Mouse (Mus musculus): Measurements from ENCODE around the gene Fam20a.

Fam20a gene

DNA sequence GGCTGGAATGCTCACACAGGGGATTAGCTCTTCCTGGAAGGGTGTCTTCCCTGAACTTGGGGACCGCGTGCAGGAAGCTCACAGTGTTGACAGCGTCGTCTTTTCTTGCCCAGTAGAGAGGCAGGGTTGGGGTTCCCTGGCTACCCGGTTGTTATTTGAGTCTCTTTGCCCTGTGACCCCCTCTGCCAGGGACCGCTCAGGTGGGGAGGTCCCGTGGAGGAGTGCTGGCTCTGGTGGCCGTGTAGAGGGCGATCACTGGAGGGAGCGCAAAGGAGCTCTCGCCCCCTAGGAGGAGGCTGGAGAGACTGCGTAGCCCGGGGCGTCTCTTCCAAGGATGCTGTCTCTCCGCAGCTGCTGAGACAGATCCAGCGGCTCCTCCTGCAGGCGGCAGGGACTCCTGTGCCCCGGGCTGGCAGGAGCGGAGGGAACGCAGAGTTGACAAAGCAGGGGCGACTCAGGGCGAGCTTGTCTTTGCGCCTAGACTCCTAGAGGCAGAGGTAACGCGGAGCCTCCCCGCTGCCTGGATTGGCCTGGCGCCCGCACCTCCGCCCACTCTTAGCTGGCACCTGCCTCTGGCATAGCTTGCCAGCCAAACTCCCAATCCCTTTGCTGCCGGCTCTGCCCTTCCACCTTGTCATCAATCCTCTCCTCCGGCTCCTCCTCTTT is at the start of gene Fam20a:
Gene Fam20a (minus strand): TSS at position 499 of the 666 bp plus-strand sequence.
- in situ Hi-C loops (cut with MboI): no loop called here

DNA sequence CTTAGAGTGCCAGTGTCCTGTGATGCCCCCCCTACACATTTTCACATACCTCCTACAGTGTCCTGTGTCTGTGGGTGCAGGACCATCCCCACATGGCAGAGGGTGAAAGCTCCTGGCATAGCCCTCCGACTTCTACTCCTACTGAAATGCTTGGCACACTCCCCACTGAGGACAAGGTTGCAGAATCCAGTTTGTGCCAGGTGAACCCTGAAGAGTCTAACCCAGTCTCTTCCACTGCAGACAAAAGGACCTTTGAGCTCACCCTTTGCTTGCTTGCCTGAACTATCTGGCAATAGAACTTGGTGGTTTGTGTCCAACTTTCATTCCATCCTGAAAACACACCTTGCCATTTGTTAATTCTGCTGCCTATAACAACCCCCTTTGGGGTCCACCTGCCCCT is 49.3 kb upstream of the Fam20a start:
- in situ Hi-C loops (cut with MboI): no loop called here

DNA sequence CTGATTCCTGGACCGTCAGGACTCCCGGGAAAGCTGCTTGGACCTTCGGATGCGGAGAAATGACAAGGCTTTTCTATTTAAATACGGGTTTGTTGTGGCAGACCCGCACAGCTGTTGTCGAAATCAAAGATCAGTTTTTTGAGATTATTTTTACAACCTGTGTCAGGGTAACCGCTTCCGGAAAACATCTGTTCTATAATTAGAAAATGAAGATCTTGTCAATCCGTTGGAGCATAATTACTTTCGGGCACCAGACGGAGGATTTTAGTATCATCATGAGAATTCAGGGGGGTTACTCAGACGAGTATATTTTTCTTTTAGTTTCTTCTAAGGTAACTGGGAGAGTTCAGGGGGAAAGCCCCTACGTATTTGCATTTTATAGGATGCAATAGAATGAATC is 48.1 kb upstream of the Fam20a start:
- in situ Hi-C loops (cut with MboI): no loop called here

DNA sequence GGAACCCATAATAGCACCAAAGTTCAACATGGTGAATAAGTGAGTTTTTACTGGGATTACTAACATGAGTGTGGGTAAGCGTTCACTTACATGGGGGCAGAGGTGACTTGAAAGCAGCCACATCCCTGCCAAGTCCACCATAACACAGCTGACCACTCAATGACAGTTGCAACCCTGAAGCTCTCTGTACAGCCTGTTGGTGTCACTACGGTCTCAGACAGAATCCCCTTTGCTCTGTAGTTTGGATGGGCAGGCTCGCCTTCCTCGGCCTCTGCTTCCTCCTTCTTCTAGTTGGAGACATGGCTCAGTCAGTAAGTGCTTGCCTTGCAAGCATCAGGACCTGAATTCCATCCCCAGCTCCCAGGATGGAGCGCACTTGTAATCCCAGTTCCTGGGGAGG is 47.0 kb upstream of the Fam20a start:
- in situ Hi-C loops (cut with MboI): no loop called here

DNA sequence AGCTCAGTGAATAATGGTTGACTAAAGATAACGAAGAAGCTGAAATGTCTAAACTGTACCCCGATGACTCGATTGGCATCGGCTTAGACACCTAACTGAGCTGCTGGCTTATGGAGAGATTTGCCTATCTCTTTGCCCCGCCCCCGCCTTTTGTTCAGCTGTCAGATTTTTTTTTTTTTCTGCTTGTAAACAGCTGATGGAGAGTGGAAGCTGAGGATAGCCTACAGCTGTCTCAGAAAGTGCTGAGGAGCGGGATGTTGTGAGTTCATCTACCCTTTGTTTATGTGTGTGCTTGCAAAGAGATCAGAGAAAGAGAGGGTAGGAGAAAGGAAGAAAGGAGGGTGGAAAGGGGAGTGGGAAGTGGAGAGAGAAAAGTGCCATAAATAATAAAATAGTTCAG is 38.0 kb upstream of the Fam20a start:
- in situ Hi-C loops (cut with MboI): no loop called here

DNA sequence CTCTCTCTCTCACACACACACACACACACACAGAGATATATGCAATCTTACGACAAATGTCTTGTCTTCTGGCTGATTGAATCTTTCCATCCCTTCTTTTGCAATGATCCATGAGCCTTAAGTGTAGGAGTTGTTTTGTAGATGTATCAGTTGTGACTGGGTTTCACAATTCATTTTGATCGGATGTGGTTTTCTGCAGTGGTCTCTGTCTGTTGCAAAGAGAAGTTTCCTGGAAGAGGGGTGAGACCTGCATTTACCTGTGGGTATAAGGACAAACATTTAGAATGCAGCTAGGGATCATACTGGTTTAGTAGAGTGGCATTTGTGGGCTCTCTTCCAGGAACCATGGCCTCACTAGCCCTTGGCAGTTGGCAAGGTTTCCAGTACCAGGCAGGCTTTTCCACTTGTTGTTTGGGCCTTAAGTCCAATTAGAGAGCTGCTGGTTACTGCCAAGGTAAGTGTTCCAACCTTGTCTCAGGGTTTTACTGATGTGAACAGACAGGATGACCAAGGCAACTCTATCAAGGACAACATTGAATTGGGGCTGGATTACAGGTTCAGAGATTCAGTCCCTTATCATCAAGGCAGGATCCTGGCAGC is 36.6 kb upstream of the Fam20a start:
- in situ Hi-C loops (cut with MboI): no loop called here

DNA sequence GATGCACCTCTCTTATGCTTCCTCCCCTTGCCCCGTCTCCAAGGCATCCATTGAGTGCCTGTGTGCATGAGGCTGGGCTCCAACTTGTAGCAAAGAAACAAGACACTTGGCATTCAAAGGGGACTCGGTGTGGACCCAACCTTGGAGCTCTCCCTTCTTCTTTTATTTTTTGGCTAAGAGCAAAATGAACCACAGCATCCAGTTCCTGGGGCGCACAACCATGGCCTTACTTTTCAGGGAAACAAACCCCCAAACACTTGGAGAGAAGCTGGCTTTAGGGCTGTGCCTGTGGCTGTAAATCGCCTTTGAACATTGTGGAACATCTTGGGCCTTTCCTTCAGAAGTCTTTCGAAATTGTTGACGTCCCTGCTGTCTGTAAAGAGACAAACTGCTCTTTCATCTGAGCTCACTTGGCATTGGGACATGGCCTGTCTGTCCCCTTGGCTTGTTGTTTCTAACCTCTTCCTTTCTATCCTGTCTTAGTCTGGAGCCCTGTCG is 32.1 kb upstream of the Fam20a start:
- in situ Hi-C loops (cut with MboI): no loop called here

DNA sequence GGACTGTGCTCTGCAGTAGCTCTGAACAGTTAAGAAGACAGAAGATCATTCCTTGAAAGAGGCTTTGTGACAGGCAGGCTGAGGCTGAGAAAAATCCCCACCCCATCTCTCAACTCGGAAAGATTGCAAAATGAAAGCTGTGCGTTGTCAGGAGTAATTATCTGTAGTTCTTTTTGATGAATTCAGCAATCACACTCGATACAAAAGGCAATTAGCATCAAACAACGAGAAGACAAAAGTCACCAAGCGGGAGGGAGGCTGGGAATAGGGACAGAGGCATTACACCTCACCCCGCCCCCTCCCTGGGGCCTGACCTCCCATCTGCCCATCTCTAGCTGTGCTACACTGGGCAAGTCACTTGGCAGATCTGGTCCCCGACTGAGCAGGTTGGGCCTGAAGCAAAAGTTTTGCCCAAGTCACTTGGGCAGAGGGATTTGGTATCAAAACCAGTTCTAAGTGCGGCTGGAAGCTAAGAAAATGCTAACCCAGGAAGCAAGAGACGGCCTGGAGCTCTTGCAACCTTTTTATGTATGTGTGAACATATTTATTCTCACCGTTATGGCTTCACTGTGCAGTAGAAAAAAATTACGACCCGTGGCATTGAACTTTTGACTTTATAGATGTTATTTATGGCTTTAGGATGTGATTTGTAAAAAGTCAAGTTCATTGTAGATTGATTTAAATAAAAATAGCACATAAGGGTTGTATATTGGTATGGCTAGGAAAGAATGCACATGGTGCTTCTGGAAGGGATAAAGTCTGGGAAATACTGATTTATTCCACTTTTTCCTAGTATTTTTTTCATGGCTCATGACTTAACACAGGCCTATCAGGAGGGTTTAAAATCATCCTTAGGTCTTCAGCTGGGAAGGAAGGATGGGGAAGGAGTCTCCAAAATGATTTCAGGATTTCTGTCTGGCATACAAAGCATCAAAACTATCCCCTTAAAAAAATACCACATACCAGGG is 29.8 kb upstream of the Fam20a start:
- in situ Hi-C loops (cut with MboI): no loop called here

DNA sequence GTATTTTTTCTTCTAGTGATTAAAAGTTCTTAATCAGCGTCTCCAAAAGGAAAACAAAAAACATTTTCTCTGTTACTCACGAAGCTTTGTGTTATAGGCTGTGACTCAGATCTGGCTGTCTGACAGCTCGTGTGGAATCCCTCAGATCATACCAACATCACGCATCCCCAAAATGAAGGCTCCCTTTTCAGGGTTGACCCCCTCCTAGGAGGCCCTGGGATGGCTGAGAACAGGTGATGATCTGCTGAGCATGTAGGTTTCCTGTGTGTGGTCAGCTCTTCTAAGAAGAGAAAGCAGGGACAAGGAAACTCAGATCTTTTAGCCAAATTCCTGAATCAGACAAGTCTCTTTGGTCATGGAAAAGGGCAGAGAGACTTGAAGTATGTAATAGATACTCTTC is 23.1 kb upstream of the Fam20a start:
- in situ Hi-C loops (cut with MboI): no loop called here

DNA sequence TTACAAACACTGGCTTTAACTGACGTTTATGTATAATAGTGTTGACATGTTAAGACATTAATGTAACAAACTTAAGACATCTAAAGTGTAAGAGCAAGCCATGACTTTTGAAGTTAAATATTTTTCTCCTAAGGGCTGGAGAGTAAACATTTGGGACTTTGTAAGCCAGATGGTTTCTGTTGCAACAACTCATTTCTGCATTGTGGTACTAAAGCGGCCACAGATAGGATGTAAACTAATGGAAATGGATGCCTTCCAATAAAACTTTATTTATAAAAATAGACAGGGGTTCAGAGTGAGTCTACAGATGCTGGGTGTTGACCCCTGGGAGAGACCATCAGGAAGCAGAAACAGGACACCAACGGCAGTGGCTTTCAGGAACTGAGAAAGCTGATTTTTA is 15.9 kb upstream of the Fam20a start:
- in situ Hi-C loops (cut with MboI): no loop called here

DNA sequence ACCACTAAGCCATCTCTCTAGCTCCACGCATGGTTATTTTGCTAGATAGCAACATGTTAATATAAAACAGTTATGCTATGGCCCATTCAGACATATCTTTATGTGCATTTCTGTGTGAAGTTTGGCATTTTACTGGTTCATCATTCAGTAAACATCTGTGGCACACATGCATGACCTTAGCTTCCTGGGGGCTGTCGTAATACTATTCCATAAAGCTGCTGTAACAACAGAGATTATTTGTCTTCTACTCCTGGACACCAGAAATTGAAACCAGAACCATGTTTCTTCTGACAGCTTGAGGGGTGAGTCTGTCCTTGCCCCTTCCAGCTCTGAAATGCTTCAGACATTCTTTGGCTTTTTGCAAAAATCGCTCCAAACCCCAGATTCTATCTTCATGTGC is 14.3 kb upstream of the Fam20a start:
- in situ Hi-C loops (cut with MboI): no loop called here

DNA sequence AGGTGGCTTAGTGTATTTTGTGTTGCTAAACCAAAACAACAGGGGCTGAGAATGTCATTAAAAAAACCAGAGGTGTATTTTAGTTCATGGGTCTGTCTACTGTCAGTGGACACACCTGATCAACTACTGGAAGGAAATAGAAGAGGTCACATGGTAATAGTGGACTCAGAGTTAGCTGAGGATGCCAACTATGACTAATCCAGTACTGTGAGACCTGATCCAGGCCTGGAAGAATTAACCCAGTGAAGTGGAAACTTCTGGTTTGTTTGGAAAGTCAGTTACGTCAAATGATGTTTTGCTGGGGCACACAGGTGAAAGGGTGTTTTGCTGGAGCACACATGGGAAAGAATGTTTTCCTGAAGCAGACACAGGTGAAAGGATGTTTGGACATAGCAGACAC is 12.3 kb upstream of the Fam20a start:
- in situ Hi-C loops (cut with MboI): no loop called here

DNA sequence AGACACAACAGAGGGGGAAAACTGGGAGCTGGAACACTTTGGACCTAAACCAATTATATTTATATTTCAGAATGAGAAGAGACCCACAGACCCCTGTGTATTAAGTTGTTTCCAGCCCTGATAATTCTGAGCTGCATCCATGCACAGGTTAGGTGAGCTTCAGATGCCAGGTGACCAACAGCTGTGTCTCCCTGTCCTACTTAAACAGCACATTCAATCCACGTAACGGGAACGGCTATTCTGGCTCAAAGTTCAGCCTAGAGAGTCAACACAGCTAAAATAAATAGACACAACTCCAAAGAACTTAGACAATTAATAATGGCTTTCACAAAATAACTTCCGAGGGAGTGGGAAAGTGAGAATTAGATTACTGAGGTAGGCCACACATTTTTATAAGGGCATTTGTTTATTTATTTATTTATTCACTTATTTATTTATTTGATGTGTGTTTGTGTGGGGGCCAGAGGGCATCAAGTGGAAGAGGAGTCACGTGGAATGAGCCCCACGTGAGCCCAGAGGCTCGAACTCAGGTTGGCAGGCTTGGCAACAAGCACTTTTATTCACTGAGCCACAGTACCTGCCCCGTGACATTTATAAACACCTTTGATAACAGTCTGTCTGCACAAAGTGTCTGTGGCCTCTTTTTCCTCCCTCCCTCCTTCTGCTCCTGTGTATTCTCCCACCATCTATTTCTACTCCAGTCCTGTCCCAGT is 10.8 kb upstream of the Fam20a start:
- in situ Hi-C loops (cut with MboI): no loop called here

DNA sequence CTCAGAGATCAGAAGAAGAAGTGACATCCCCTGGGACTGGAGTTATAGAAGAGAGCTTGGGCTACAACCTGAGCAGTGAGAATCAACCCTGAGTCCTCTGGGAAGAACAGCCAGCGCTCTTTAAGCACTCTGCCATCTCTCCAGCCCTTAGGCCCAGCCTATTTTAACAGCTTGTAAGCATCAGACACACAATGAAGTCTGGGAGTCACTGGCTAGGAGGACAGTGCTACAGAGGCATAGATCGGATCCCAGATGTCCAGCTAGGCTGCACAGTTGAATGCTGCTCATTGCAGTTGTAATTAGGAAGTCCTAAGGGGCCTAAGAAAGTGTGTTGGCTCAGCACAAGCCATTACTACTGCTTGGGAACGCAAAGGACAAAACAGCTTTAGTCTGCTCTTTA is 6.3 kb upstream of the Fam20a start:
- in situ Hi-C loops (cut with MboI): no loop called here

DNA sequence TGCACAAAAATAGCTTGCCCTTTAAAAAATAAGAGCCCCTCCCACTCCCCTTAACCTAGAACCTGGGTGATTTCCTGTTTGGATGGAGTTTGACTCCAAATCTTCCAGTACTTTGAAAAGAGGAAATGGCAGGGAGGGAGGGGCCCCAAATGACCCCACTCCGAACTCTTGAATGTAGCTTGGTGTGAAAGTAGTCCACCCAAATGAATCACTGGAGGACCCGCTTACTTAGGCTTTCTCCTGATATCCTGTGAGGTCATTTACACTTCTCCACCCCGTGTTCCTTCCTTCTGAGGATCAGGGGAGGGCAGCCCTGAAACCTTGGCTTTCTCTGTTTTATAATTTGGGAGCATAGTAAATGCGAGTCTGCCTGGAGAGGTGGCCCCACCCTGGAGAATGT is 632 bp upstream of the Fam20a start:
- in situ Hi-C loops (cut with MboI): no loop called here

DNA sequence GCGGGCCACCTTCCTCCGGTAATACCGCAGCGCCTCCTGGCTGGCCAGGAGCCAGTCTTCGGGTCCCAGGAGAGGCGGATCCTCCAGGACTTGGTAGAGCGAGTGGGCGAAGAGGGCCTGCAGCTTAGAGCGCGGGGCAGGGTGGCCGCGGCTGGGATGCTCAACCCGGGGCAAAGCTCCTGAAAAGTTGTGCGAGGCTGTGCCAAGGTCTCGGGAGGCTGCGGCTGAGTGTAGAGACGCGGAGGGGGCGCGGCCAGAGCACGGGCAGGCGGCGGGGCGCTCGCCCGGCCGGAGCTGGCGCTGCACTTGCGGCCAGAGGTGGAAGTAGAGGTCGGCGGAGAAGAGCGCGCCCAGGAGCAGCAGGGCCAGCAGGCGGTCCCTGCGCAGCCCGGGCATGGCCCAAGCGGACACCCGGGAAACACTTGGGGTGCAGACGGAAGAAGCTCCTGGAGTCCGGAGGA is 729 bp downstream of the Fam20a start:
- in situ Hi-C loops (cut with MboI): no loop called here

DNA sequence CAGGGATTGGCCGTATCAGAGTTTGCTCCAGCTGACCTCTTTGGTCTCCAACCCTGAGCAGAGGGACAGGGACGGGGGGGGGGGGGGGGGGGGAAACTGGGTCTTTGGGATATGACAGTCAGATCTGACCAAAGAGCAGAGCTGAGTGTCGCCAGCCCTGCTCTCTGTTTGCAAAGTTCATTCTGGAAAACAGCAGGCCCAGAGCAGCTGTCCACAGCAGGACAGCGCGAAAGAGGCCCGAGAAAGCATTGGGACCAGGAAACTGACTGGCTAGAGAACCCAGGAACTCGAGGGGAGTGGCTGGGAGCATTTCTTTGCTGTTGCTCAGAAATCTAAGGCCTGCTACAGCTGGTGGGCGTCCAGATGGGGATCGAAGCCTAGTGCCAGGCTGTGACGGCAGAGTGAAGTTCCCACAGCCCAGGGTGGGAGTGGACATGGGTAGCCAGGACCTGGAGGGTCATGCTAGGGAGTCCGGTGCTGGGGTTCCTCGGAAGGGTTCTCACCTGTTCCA is 1.2 kb downstream of the Fam20a start:
- in situ Hi-C loops (cut with MboI): no loop called here

DNA sequence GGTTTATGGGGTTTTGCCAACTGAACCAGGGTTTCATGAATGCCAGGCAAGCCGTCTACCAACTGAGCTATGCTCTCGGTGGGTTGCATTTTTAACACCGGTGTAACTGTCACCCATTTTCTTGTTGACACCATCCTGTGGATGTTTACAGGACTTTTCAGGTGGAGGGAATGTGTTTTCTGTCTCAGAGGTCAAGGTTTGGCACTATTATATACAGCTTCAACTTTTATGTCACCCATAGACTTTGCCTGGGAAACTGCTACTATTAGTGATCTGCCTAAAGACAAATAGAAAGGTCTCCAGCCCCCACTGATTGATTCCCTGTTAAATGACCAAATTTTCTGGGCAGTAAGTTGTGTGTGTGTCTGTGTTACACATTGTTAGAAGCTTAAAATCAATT is 2.7 kb downstream of the Fam20a start:
- in situ Hi-C loops (cut with MboI): no loop called here

DNA sequence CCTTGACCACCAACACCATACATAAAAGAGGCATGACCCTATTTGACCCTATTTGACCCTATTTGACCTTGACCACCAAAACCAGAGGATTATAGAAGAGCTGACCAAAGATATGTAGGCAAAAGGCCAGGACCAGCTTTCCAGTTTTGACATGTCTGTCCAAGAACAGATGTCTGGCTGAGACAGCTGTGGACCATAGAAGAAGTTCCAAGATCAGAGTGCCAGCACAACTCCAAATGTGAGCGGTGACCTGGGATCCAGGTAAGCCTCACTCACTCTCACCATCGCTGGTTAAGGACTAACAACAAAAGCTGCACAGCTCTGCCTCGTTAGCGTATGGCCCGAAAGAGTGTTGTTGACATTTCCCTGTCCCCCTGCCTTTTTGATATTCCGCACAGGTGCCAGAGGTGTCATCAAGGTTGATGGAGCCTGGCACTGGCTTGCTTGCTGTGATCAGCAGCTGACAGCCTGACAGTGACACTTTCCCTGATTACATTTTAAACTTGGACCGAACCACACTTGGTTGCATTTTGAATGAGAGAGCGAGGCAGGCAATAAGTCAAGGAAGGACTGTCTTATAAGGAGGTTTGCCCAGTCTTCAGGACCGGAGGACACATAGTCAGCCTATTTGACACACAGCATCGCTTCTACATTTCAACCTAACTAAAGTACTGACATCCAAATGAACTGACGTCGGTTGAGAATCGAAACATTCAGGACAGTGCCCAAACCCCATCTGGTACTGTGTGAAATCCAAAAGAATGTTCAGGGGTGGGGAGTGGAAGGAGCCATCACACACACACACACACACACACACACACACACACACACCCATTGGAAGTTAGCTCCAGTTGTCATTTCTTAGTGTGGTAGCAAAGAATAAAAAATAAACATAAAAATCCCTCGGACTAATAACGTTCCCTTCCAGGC is 3.8 kb downstream of the Fam20a start:
- in situ Hi-C loops (cut with MboI): no loop called here

DNA sequence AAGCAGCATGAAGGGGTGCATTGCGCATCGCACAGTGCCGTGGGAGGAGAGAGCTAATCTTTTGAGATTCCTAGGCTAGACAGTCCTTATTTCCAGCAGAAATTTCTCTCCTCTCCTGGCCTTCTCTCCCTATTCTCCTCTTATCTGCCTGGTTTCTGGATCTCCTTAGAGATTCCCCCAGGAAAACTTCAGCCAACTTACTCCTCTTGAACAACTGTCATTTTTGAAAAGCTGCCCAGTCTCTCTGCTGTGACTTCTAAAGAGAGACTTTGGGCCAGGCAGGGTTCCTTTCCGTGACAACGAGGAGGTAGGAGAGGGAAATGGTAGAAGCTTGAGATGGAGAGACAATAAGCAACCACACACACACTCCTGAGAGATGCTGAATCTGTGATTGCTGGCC is 4.6 kb downstream of the Fam20a start:
- in situ Hi-C loops (cut with MboI): no loop called here

DNA sequence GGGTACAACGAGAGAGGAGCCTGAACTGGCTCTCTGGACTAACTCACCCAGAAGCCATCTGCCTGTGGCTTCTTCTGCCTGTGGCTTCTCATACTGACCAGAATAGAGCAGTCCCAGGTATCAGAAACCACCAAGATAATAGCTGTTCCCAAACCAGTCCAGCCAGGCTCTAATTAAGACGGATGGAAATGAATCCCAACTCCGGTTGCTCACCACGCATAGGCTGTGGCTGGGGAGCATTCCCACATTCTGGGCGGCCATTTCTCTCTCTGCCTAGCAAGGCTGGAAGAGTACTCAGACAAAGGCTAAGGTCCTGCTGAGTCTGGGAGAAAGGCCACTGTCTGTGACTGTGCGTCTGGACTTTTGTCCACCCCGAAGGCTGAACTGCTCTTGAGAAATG is 5.1 kb downstream of the Fam20a start:
- in situ Hi-C loops (cut with MboI): no loop called here

Measured in mature B cell (primary cell).